Mouse (Mus musculus) adrenal gland, postnatal 14 days (tissue): ENCODE data around the gene Cdc34b. TPM values are rescaled to one million over a fixed set of nuclear protein-coding genes. Genes with fewer than 3 reads are reported as not detected.

ENCODE experiments used
- DNase-seq: peaks from one replicate; pipeline ENCODE4 v3.0.0; 2021; ENCODE audit warnings: mixed read lengths
- total RNA-seq: library from RNA; stranded (reverse); gene quantifications from 2 replicates; pipeline ENCODE4 v1.2.3, GENCODE M21; 2021

Cdc34b gene
- total RNA-seq, 1 experiment from 2014 or later, result not detected

DNA sequence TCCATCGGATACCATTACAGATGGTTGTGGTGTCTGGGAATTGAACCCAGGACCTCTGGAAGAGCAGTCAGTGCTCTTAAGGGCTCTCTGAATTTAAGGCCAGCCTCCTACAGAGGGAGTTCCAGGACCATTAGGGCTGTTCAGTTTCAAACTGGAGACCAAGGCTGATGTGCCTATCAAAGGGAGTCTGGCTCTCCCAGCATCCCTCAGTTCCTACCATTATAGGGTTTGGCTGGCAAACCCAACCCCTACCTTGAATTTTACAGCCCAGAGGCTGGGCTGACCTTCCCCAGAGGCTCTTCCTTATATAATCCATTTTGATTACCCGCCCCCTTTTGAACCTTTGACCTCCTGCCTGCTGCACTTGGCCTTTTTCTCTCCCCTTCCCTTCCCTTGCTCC lies 5.8 kb upstream of the Cdc34b start:
- no peak for DNase-seq

GRCm38 (mm10) chr11:94752946-94753713 lies 11.5 kb downstream of the Cdc34b start:
- DNase-seq, result no peak

DNA sequence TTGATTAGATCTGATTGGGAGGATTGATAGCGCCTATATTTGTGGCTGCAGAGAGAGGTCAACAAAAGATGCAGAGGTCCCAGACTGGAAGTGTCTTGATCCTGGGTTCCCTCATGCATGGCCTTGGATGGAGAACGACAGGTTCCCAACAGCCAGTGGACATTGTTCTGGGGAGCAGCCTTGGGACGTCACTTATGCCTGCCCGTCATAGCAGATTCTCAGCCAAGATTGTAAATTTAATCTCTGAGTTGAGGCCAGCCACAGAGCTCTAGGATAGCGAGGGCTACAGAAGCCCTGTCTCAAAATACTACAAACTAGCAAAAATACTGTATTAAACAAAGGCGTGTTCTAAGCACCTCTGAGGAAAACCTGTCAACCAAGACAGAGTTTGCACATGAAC lies 18.3 kb downstream of the Cdc34b start:
- peak; percentile 31 for DNase-seq

DNA sequence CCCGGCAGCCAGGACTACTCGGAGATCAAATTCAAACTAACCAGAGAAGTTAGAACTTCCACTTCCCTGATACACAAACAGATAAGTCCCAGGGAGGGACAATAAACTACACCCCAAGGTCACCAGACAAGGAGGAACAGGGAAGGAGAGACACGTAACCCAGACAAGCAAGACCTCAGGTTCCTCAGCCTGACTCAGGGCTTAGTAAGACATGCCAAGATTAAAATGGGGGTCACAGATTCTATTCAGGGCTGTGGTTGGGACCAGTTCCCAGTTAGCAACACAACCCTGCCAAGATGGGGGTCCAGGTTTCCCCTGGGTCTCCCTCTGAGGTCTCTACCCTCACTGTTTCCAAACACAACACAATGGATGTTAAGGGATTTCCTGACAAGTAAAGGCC lies 18.8 kb downstream of the Cdc34b start:
- no peak for DNase-seq

GRCm38 (mm10) chr11:94760799-94761198 lies 19.2 kb downstream of the Cdc34b start:
- no peak for DNase-seq

- DNase-seq, result peak; percentile 13
Observed at GRCm38 (mm10) chr11:94762281-94762680, 20.7 kb downstream of the Cdc34b start.

- no peak for DNase-seq
Observed at GRCm38 (mm10) chr11:94762775-94763174, 21.2 kb downstream of the Cdc34b start.

DNA sequence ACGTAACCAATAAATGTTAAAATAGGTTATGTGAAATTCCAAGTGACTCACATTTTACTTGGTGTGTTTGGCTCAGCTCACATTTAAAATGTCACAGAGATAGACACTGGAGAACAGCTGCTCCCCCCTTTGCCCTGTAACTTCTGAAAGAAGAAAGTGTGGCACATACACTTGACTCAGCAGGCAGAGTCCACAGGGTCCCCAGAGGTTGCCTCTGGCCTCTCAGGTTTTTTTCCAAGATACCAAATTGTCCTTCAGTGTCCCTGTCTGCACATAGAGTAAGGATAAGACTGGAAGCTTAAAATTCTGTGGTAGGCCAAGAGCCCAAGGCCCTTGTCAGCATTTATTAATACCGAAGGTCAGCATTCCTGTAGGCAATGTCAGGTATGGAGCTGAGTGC lies 25.7 kb downstream of the Cdc34b start:
- no peak for DNase-seq

GRCm38 (mm10) chr11:94772363-94773055 lies 30.9 kb downstream of the Cdc34b start:
- DNase-seq, result no peak

- DNase-seq, result peak; percentile 17
Observed at GRCm38 (mm10) chr11:94773851-94774250, 32.3 kb downstream of the Cdc34b start.

GRCm38 (mm10) chr11:94774887-94775497 lies 33.4 kb downstream of the Cdc34b start:
- DNase-seq, result no peak

DNA sequence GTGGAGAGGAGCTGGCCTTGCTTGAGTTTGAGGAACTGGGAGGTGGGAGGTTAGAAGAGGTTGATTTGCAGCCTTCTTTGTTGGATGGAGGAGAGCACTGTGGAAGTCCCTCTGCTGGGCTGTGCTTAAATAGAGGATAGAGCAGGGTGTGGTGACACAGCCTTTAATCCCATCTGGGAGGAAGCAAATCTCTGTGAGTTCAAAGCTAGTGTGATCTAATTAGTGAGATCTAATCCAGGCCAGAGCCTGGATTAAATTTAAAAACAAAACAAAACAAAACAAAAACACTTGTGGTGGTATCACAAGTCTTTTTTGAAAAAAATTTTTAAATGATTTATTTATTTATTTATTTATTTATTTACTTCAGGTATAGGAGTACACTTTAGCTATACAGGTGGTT lies 41.0 kb downstream of the Cdc34b start, which contains the start of gene Tmem92:
TSS of gene Tmem92 (minus strand) at position 101 of the 400 bp plus-strand sequence.
- DNase-seq, result no peak

GRCm38 (mm10) chr11:94785247-94785646 lies 43.7 kb downstream of the Cdc34b start:
- DNase-seq, result peak; percentile 78

GRCm38 (mm10) chr11:94791700-94792099 lies 50.1 kb downstream of the Cdc34b start:
- DNase-seq, result no peak

Other genes starting within 250 kb of the Cdc34b start
- gene Epn3, start 241.8 kb upstream of the Cdc34b start, total RNA-seq, result 12.1 and 13.5 TPM in 2 replicates
- gene Mycbpap, start 220.0 kb upstream of the Cdc34b start, total RNA-seq, result 3.9 and 5.6 TPM in 2 replicates
- 9.2 and 10.6 TPM in 2 replicates for gene Rsad1, start 192.5 kb upstream of the Cdc34b start, total RNA-seq
- gene Chad, start 176.7 kb upstream of the Cdc34b start, total RNA-seq, result 0.30 TPM in 1 of 2 replicates, not detected in the other
- gene Acsf2, start 139.9 kb upstream of the Cdc34b start, total RNA-seq, result 81.0 and 86.9 TPM in 2 replicates
- 111 and 121 TPM in 2 replicates for gene Lrrc59, start 112.0 kb upstream of the Cdc34b start, total RNA-seq
- gene Mrpl27, start 88.0 kb upstream of the Cdc34b start, total RNA-seq, result 83.5 and 84.1 TPM in 2 replicates
- gene Eme1, start 87.8 kb upstream of the Cdc34b start, total RNA-seq, result 1.9 and 3.3 TPM in 2 replicates
- 20.5 and 22.6 TPM in 2 replicates for gene Xylt2, start 64.3 kb upstream of the Cdc34b start, total RNA-seq
- not detected in 2 replicates for gene Gm11541, start 37.3 kb upstream of the Cdc34b start, total RNA-seq
- not detected in 2 replicates for gene Tmem92, start 40.9 kb downstream of the Cdc34b start, total RNA-seq
- 358 and 494 TPM in 2 replicates for gene Col1a1, start 194.4 kb downstream of the Cdc34b start, total RNA-seq
- not detected in 2 replicates for gene Hils1, start 225.8 kb downstream of the Cdc34b start, total RNA-seq
- gene Sgca, start 234.5 kb downstream of the Cdc34b start, total RNA-seq, result 0.26 TPM in 1 of 2 replicates, not detected in the other
- 101 and 109 TPM in 2 replicates for gene Ppp1r9b, start 249.3 kb downstream of the Cdc34b start, total RNA-seq